Mouse (Mus musculus) monocyte, adult 59 days (primary cell): ENCODE results near the gene Klk1b27. TPM values are rescaled to one million over a fixed set of nuclear protein-coding genes. Genes with fewer than 3 reads are reported as not detected.

Source experiments
- total RNA-seq, 2 experiments: library from RNA; stranded (reverse); gene quantifications; one replicate each; pipeline ENCODE4 v1.2.4; 2023

Klk1b27 gene
- total RNA-seq, result not detected

DNA sequence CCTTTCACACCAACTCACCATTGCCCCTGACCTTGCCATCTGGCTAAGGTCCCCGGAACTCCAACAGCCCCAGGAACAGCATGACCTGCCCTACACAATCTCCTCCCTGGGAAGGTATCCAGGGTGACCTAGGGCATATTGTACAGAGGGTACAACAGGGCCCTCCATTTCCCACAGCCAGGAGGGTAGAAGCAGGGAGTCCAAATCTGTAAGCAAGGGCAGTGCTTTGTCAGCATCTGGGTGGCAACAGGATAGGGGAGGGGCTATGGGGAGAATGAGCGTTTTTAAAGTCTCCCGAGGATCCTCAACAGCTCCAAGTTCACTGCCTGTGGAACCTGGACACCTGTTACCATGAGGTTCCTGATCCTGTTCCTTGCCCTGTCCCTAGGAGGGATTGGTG is at the start of gene Klk1b27:
Gene Klk1b27, plus strand, starts transcription at position 301 of the 400 bp plus-strand sequence.

DNA sequence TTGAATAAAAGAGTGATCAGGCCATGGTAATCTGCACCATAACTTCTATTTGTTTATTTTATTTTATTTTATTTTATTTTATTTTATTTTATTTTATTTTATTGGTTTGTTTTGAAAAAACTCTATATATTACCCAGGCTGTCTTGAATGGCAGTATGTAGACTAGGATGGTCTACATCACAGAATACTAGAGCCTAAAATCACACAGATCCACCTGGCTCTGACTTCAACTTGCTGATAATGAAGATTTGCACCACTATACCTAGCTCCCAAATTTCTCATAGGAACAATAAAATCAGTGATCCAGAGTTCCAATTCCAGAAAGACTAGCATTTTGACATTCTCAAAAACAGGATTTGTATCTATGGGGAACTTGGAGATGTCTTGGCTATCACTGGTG is 40.2 kb upstream of the Klk1b27 start, which contains the start of gene Klk1b26:
Gene Klk1b26, plus strand, starts transcription at position 301 of the 400 bp plus-strand sequence.

DNA sequence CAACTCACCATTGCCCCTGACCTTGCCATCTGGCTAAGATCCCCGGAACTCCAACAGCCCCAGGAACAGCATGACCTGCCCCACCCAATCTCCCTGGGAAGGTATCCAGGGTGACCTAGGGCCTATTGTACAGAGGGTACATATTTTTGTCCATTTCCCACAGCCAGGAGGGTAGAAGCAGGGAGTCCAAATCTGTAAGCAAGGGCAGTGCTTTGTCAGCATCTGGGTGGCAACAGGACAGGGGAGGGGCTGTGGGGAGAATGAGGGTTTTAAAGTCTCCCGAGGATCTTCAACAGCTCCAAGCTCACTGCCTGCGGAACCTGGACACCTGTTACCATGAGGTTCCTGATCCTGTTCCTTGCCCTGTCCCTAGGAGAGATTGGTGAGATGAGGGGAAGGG is 49.9 kb downstream of the Klk1b27 start, which contains the start of gene Klk1b21:
Gene Klk1b21, plus strand, starts transcription at position 301 of the 400 bp plus-strand sequence.

Other genes starting within 250 kb of the Klk1b27 start
- not detected for gene Klk7, start 241.0 kb upstream of the Klk1b27 start, total RNA-seq
- not detected for gene Klk6, start 227.8 kb upstream of the Klk1b27 start, total RNA-seq
- not detected for gene Klk5, start 210.3 kb upstream of the Klk1b27 start, total RNA-seq
- gene Klk4, start 171.1 kb upstream of the Klk1b27 start, total RNA-seq, result not detected
- gene Klk15, start 118.5 kb upstream of the Klk1b27 start, total RNA-seq, result not detected
- not detected for gene Klk1b8, start 101.6 kb upstream of the Klk1b27 start, total RNA-seq
- not detected for gene Klk1b1, start 85.5 kb upstream of the Klk1b27 start, total RNA-seq
- not detected for gene Klk1b9, start 76.2 kb upstream of the Klk1b27 start, total RNA-seq
- gene Klk1b11, start 56.4 kb upstream of the Klk1b27 start, total RNA-seq, result not detected
- gene Klk1b26, start 40.1 kb upstream of the Klk1b27 start, total RNA-seq, result not detected
- gene Klk1b21, start 50.0 kb downstream of the Klk1b27 start, total RNA-seq, result not detected
- not detected for gene Klk1b22, start 60.4 kb downstream of the Klk1b27 start, total RNA-seq
- not detected for gene Klk1b16, start 84.5 kb downstream of the Klk1b27 start, total RNA-seq
- not detected for gene Klk1b24, start 135.9 kb downstream of the Klk1b27 start, total RNA-seq
- gene Klk1b3, start 145.9 kb downstream of the Klk1b27 start, total RNA-seq, result not detected
- not detected for gene Klk1b4, start 155.1 kb downstream of the Klk1b27 start, total RNA-seq
- gene Klk1b5, start 163.7 kb downstream of the Klk1b27 start, total RNA-seq, result not detected
- gene Klk1, start 173.1 kb downstream of the Klk1b27 start, total RNA-seq, result under 1 TPM in 1 of 2 experiments, not detected in 1; 0.52 TPM
- not detected for gene Gm36864, start 183.9 kb downstream of the Klk1b27 start, total RNA-seq
- gene 1700028J19Rik, start 194.4 kb downstream of the Klk1b27 start, total RNA-seq, result 1 to 10 TPM; 1.6 to 1.9 TPM
- gene 2410002F23Rik, start 194.4 kb downstream of the Klk1b27 start, total RNA-seq, result 10 to 100 TPM; 56.9 to 61.6 TPM
- not detected for gene Acp4, start 205.1 kb downstream of the Klk1b27 start, total RNA-seq
- gene Gm15517, start 209.2 kb downstream of the Klk1b27 start, total RNA-seq, result 1 to 10 TPM in 1 of 2 experiments, not detected in 1; 4.4 TPM